Mouse (Mus musculus) limb, embryonic 11.5 days (tissue): ENCODE results near the gene Smim22. TPM values are rescaled to one million over a fixed set of nuclear protein-coding genes. Genes with fewer than 3 reads are reported as not detected.

Experiments used
- ATAC-seq: fragments of 200-750 bp; cut with Nextera tagmentation; 2 replicates; pipeline ENCODE4 v1.8.0; 2017; ENCODE audit warnings: low read depth; ENCODE audit not compliant: insufficient number of reproducible peaks, low FRiP score, low TSS enrichment
- DNase-seq: peaks from one replicate; pipeline ENCODE4 v3.0.0-alpha.2; 2015; ENCODE audit warnings: low spot score
- H3K27ac ChIP-seq: fragments of 300-500 bp; sonication (generic); replicated peaks from 2 replicates; pipeline ENCODE4 v1.5.1; 2014; ENCODE audit warnings: low read depth, mild to moderate bottlenecking, low read length
- H3K27me3 ChIP-seq: fragments of 300-500 bp; sonication (generic); 2 replicates; pipeline ENCODE4 v1.6.1; 2014; ENCODE audit warnings: mild to moderate bottlenecking, low read length, mixed read lengths; ENCODE audit not compliant: control insufficient read depth, insufficient read depth
- H3K36me3 ChIP-seq: fragments of 300-500 bp; sonication (generic); 2 replicates; pipeline ENCODE4 v1.6.1; 2014; ENCODE audit warnings: mild to moderate bottlenecking, low read length, moderate library complexity, mixed read lengths; ENCODE audit not compliant: control insufficient read depth, insufficient read depth
- H3K4me1 ChIP-seq: fragments of 300-500 bp; sonication (generic); 2 replicates; pipeline ENCODE4 v1.6.1; 2014; ENCODE audit warnings: low read length, mixed read lengths; ENCODE audit not compliant: control insufficient read depth, insufficient read depth
- H3K4me2 ChIP-seq: fragments of 300-500 bp; sonication (generic); 2 replicates; pipeline ENCODE4 v1.6.1; 2014; ENCODE audit warnings: low read depth, mild to moderate bottlenecking, moderate library complexity; ENCODE audit not compliant: severe bottlenecking
- H3K4me3 ChIP-seq: fragments of 300-500 bp; sonication (generic); 2 replicates; pipeline ENCODE4 v1.5.1; 2014; ENCODE audit warnings: low read depth, low read length
- H3K9ac ChIP-seq: fragments of 300-500 bp; sonication (generic); 2 replicates; pipeline ENCODE4 v1.6.1; 2014; ENCODE audit warnings: mild to moderate bottlenecking, low read length
- H3K9me3 ChIP-seq: fragments of 300-500 bp; sonication (generic); 2 replicates; pipeline ENCODE4 v1.6.1; 2016; ENCODE audit warnings: low read length; ENCODE audit not compliant: control insufficient read depth
- WGBS: fragments of 180-500 bp; shearing (Covaris S2); extraction: QIAGEN DNeasy Blood & Tissue Kit; methylation state at CpG from one replicate; pipeline ENCODE4 v1.1.7; 2014; 5-methylcytosine and 5-hydroxymethylcytosine counted together
- polyA plus RNA-seq: library from polyadenylated mRNA; unstranded; fragments of >200 nt; fragmentation: Nextera tagmentation; extraction: Ambion mirVana; gene quantifications from 2 replicates; pipeline ENCODE4 v1.2.1, GENCODE M21; 2014

The Smim22 gene
- polyA plus RNA-seq, 1 experiment from 2014 or later = 0.76 TPM

DNA sequence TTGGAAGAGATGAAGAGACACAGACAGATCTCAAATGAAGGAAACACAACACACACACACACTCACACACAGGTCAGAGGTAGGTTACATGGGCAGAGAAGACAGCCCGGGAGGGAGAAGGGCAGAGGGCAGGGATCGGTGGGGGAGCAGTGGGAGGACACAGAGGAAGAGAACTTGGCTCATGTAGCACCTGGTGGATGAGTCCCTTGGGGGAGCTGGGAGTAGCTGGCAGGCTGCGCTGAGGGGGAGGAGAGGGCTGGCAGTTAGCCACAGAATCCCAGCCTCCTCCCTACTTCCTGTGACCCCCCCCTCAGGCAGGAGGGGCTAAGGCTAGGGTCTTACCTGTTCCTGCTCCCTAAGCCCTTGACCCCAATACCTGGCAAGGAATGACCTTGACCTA lies 9.5 kb upstream of the Smim22 start, which contains the start of gene Sept12:
Gene Sept12 (minus strand): TSS at position 300 of the 400 bp plus-strand sequence.
- 0 out of 2 replicates have a peak, but pooled peaks cover 3% of the 10 kb centered on the region for H3K4me1 ChIP-seq
- no peaks in the 10 kb centered on the region for H3K9me3 ChIP-seq
- no peaks in the 10 kb centered on the region for H3K36me3 ChIP-seq
- no peaks in the 10 kb centered on the region for H3K27me3 ChIP-seq
- H3K27ac ChIP-seq = no peak within 1 kb of the TSS
- no peak within 1 kb of the TSS for H3K4me2 ChIP-seq
- DNase-seq (no peak), ATAC-seq (no peak)
- no peak within 1 kb of the TSS for H3K4me3 ChIP-seq
- WGBS = 57% methylated on average over 3 of the region's 3 CpGs
- no peak within 1 kb of the TSS for H3K9ac ChIP-seq

DNA sequence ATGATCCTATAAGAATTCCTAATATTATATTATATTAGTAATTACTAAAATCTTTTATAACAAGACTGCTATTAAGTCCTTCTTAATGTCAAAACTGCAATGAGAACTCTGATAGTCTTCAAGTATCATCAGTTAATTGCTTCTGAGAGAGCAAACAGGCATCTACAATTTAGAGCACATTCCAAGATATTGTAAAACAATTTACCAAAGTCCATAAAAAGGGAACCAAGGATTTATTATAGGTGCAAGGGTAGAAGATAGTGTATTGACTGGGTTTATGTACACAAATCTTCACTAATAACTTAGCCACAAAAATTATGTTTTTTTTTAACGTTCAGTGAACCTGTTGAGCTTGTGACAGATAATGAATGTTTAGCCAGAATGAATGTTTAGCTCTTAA lies 8.1 kb upstream of the Smim22 start:
- 70% methylated on average over 1 of the region's 1 CpGs for WGBS
- H3K27ac ChIP-seq = no peak overlapping the region
- H3K9ac ChIP-seq = no peak overlapping the region
- no peak for DNase-seq
- 0 out of 2 replicates have a peak, but pooled peaks cover 3% of the 10 kb centered on the region for H3K4me1 ChIP-seq
- H3K4me2 ChIP-seq = no peak overlapping the region
- no peak for ATAC-seq
- no peak overlapping the region for H3K4me3 ChIP-seq
- H3K36me3 ChIP-seq = no peaks in the 10 kb centered on the region
- H3K27me3 ChIP-seq = no peaks in the 10 kb centered on the region
- H3K9me3 ChIP-seq = no peaks in the 10 kb centered on the region

DNA sequence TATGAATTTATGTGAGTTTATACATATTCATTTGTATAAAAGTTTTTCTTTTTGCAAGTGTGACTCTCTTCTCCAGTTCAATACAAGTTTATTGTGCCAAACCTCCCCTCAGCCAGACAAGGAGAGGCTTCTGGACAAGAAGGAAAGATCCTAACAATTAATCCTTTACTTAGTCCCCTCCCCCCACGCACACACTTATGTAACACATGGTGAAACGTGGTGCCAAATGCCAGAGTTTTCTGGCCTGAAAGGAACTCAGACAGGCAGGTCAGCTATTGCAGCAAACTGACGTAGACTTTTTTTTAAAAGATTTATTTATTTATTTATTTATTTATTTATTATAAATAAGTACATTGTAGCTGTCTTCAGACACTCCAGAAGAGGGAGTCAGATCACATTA lies 6.5 kb upstream of the Smim22 start:
- H3K36me3 ChIP-seq = no peaks in the 10 kb centered on the region
- no peaks in the 10 kb centered on the region for H3K9me3 ChIP-seq
- H3K4me3 ChIP-seq = no peak overlapping the region
- WGBS = 70% methylated on average over 3 of the region's 3 CpGs
- no peak overlapping the region for H3K27ac ChIP-seq
- H3K27me3 ChIP-seq = no peaks in the 10 kb centered on the region
- H3K4me1 ChIP-seq = 0 out of 2 replicates have a peak, but pooled peaks cover 3% of the 10 kb centered on the region
- no peak overlapping the region for H3K4me2 ChIP-seq
- H3K9ac ChIP-seq = no peak overlapping the region
- DNase-seq (no peak), ATAC-seq (no peak)

DNA sequence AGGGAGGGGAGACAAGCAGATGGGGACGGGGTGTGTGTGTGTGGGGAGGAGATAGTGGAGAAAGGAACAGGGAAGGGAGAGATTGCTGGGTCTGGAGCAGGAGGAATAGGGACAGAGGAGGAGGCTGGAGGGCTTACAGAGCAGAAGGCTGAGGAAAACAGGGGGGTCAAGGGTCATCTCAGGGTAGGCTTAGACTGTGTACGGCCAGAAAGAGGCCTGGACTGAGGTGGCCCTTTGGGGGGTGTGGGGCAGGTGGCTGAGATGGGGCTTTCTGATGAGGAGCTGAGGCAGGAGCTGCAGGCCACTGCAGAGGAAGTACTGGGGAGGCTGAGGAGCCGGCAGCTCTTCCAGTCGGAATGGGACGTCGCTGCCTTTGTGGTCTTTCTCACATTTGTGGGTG lies 404 bp downstream of the Smim22 start:
- ATAC-seq (0 out of 2 replicates have a peak, but pooled peaks have one; percentile 32), DNase-seq (no peak)
- H3K9me3 ChIP-seq = no peaks in the 10 kb centered on the region
- H3K9ac ChIP-seq = no peak overlapping the region
- 42% methylated on average over 6 of the region's 6 CpGs for WGBS
- H3K36me3 ChIP-seq = no peaks in the 10 kb centered on the region; the same call in 1 of the 2 replicates
- H3K4me3 ChIP-seq = no peak overlapping the region
- H3K27ac ChIP-seq = no peak overlapping the region
- peaks cover 5% of the 10 kb centered on the region for H3K4me1 ChIP-seq
- no peak overlapping the region for H3K4me2 ChIP-seq
- no peaks in the 10 kb centered on the region for H3K27me3 ChIP-seq

DNA sequence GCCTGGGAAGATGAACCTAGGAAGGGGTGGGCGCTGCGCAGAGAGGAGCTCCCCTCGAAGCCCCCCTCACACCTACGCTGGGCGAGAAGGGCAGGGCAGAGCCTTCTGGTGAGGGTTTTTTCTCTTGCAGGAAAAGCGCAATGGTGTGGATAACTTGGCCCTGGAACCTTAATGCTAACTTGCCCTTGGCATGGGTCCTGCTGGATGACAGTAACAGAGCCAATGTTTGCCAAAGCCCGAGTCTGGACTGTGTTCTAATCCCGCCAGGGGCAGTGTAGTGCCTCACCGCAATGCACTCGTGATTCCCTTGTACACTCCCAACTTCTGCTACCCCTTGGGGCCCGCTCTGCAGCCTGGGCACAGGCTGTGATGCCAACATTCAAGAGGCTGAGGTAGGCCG lies 988 bp downstream of the Smim22 start:
- H3K4me2 ChIP-seq = no peak overlapping the region

DNA sequence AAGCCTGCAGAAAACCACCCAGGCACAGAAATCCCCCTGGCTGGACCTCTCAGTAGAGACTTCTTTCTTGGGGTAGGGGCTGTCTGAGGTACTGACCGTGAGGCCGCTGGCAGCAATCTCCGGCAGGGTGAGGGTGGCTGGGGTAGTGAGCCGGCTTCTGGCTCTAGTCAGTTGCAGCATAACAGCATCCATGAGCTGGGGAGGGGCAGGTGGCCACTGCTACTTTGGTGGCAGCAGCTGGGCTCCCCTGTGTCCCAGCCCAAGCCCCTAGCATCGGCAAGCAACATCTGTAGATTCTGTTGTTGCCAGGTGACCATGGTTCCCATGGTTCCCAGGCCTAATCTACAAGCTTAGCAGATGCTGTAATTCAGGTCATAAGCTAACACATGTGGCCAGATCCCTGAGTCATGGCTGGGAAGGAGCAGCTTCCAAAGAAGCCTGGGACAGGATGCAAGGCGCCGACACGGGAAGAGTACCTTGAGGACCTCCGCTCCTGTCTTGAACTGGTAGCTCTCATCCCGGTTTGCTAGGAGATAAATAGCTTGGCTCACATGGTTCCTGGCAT lies 3.4 kb downstream of the Smim22 start:
- 83% methylated on average over 10 of the region's 10 CpGs for WGBS
- Histone ChIP-seq H3K9ac (no peak overlapping the region), H3K27ac (no peak overlapping the region), H3K36me3 (peaks cover 3% of the 10 kb centered on the region), H3K4me3 (no peak overlapping the region), H3K9me3 (no peaks in the 10 kb centered on the region), H3K27me3 (no peaks in the 10 kb centered on the region), H3K4me2 (no peak overlapping the region), H3K4me1 (peaks cover 9% of the 10 kb centered on the region)
- ATAC-seq (no peak), DNase-seq (no peak)

More for the DNA sequence above, 988 bp downstream of the Smim22 start:
- Histone ChIP-seq H3K4me1 (peaks cover 9% of the 10 kb centered on the region), H3K36me3 (no peaks in the 10 kb centered on the region; the same call in 1 of the 2 replicates), H3K9ac (no peak overlapping the region), H3K27ac (no peak overlapping the region), H3K4me3 (no peak overlapping the region), H3K9me3 (no peaks in the 10 kb centered on the region), H3K27me3 (no peaks in the 10 kb centered on the region)
- WGBS = 83% methylated on average over 12 of the region's 12 CpGs
- DNase-seq = no peak
- no peak for ATAC-seq

DNA sequence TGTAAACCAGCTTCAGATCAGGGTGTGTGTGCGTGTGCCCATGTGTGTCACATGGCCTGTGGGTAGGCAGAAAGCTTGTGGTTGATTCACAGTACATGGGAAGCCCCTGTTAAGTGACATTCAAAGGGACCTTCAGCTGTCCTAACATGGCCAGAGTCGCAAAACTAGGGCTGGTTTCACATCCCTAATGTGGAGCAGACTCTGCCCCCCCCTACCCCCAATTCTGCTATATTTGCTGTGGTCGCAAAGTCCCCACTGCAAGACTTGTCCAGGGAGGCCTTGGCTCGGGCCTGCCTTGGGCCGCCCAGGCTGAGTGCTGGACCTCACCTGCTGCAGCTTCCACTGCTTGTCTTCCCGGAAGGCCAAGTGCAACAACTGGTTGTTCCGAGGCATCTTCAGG lies 4.2 kb downstream of the Smim22 start:
- H3K27me3 ChIP-seq = no peaks in the 10 kb centered on the region
- peaks cover 9% of the 10 kb centered on the region for H3K4me1 ChIP-seq
- WGBS = 91% methylated on average over 7 of the region's 7 CpGs
- ATAC-seq = no peak
- no peak overlapping the region for H3K27ac ChIP-seq
- no peak overlapping the region for H3K9ac ChIP-seq
- no peak overlapping the region for H3K4me2 ChIP-seq
- peaks cover 8% of the 10 kb centered on the region for H3K36me3 ChIP-seq
- no peaks in the 10 kb centered on the region for H3K9me3 ChIP-seq
- H3K4me3 ChIP-seq = no peak overlapping the region
- DNase-seq = no peak

DNA sequence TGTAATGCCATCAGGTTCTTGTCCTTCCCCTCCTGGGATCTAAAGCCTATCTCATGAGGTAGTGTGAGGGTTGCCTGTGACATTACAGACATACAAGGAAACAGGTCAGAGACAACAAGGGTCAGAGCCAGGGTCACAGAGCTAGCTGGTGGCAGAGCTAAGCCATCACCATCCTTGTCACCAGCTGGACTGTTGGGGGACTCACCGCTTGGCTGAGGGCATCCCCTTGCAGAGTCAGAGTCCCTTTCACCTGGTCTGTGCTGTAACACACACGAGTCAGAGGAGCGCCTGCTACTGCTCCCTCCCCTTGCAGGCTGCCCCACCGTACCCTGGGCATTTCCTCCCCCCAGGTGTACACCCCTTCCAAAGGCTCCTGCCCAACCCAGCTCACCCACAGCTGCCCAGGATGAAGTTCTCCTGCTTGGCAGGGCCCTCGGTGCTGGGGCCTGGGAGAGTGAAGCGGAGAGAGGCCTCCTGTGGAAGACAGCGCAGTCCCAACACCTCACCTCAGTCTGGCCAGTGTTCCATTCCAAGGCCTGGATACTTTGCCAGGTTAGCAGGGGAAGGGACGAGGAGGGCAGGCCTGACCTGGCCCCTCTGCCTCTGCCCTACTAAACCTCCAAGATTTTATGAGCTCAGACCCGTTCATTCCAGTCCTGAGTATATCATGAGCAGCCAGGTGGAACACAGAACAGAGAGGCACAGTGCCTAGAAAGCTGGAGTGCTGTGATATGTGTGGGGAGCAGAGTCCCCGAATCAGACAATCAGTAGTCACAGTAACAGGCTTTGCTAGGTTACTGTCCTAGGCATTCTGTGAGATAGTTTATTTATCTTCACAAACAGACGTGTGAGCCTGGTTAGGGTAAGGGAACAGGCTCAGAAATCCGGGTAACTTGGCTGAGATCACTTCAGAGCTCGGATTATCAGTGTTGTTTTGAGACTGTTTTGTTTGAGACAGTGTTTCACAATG lies 5.2 kb downstream of the Smim22 start:
- Histone ChIP-seq H3K4me2 (peak overlapping the region; percentile 71), H3K27me3 (no peaks in the 10 kb centered on the region), H3K4me3 (peak overlapping the region; percentile 59), H3K27ac (no peak overlapping the region), H3K9me3 (no peaks in the 10 kb centered on the region), H3K36me3 (peaks cover 12% of the 10 kb centered on the region), H3K4me1 (peaks cover 9% of the 10 kb centered on the region), H3K9ac (peak overlapping the region; percentile 67)
- 56% methylated on average over 13 of the region's 13 CpGs for WGBS
- ATAC-seq (no peak), DNase-seq (no peak)
